Mouse (Mus musculus) embryonic facial prominence, embryonic 10.5 days (tissue): ENCODE results near the gene Gm13030. TPM values are rescaled to one million over a fixed set of nuclear protein-coding genes. Genes with fewer than 3 reads are reported as not detected.
"Not testable (repeated sequence)": the region's sequence is repeated elsewhere in the genome, so short reads cannot be mapped to it uniquely, and the experiment has no call there.

Experiments used
- DNase-seq: peaks from one replicate; pipeline ENCODE4 v3.0.0-alpha.2; 2017; ENCODE audit warnings: low spot score
- H3K27ac ChIP-seq: fragments of 300-500 bp; sonication (generic); replicated peaks from 2 replicates; pipeline ENCODE4 v1.5.1; 2016; ENCODE audit warnings: mild to moderate bottlenecking
- H3K27me3 ChIP-seq: fragments of 300-500 bp; sonication (generic); replicated peaks from 2 replicates; pipeline ENCODE4 v1.6.1; 2016; ENCODE audit warnings: low read depth, mild to moderate bottlenecking; ENCODE audit not compliant: poor library complexity, severe bottlenecking
- H3K36me3 ChIP-seq: fragments of 300-500 bp; sonication (generic); replicated peaks from 2 replicates; pipeline ENCODE4 v1.6.1; 2016; ENCODE audit warnings: mild to moderate bottlenecking, moderate library complexity
- H3K4me1 ChIP-seq: fragments of 300-500 bp; sonication (generic); 2 replicates; pipeline ENCODE4 v1.6.1; 2016
- H3K4me3 ChIP-seq: fragments of 300-500 bp; sonication (generic); 2 replicates; pipeline ENCODE4 v1.5.1; 2016; ENCODE audit warnings: mild to moderate bottlenecking, moderate library complexity
- H3K9me3 ChIP-seq: fragments of 300-500 bp; sonication (generic); 2 replicates; pipeline ENCODE4 v1.6.1; 2016; ENCODE audit warnings: mild to moderate bottlenecking
- whole genome bisulfite sequencing: fragments of 180-500 bp; shearing (Covaris S2); methylation state at CpG from one replicate; pipeline ENCODE4 v1.1.7; 2016; 5-methylcytosine and 5-hydroxymethylcytosine counted together
- polyA plus RNA-seq: library from polyadenylated mRNA; unstranded; fragments of >200 nt; fragmentation: Nextera tagmentation; extraction: Ambion mirVana; gene quantifications from 2 replicates; pipeline ENCODE4 v1.2.1, GENCODE M21; 2016

Gene Gm13030
- polyA plus RNA-seq, 1 experiment from 2014 or later, result not detected

DNA sequence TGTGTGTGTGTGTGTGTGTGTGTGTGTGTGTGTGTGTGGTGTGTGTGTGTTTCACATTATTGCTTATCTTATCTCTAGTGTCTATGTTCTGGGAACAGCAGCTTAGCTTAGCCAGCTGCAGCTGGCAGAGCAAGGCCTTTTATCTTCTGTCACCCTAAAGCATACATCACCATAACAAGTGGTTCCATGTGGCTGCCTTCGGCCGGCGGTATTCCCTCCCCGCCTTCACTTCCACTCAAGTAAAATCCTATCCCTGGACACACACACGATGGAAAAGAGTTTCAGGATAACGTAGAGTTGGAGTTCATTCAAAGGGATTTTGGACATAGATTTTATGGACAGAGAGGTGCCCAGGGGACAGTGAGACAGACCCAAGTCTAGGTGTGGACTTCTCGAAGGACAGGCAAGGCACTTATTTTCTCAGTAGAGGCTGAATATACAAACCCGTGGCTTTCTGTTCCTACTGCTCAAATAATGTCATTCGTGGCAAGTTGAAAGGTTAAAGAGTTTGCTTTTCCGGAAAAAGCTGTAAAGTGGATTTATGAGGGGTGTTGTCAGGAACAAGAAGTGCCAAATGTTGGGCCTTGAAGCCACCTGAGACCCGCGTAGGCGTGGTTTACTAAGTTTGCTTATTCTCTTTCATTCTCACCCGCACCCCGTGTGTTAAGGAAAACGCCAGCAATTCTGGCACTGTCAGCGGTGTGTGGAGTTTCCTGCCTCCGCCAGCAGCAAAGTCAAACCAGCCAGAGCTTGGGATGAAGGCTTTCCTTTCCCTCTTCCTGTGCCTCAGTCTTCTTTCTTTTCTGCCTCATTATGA lies 47.8 kb downstream of the Gm13030 start:
- WGBS, result 68% methylated on average over 18 of the region's 18 CpGs
- Histone ChIP-seq H3K4me3 (no peak overlapping the region), H3K36me3 (no peaks in the 10 kb centered on the region), H3K9me3 (0 out of 2 replicates have a peak, but pooled peaks cover 6% of the 10 kb centered on the region), H3K27me3 (no peaks in the 10 kb centered on the region), H3K27ac (no peak overlapping the region), H3K4me1 (peaks cover 4% of the 10 kb centered on the region; the same call in 1 of the 2 replicates)
- DNase-seq, result no peak

DNA sequence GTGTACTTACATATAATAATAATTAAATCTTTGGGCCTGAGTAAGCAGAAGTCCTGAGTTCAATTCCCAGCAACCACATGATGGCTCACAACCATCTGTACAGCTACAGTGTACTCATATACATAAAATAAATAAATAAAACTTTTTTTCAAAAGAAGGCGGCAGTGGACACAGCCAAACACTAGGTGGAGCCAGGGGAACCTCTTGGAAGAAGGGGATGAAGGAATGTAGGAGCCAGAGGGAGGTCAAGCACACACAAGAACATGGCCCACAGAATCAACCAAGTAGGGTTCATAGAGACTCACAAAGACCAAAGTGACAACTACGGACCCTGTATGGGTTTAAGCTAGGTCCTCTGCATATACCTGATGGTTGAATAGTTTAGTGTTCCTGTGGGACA lies 49.1 kb downstream of the Gm13030 start:
- 82% methylated on average over 2 of the region's 2 CpGs for whole genome bisulfite sequencing

GRCm38 (mm10) chr4:138824161-138824560 lies 49.6 kb downstream of the Gm13030 start:
- DNase-seq, H3K4me3 ChIP-seq, H3K27ac ChIP-seq, H3K9me3 ChIP-seq, H3K36me3 ChIP-seq, H3K4me1 ChIP-seq, H3K27me3 ChIP-seq: not testable (repeated sequence)
- 80% methylated on average over 2 of the region's 2 CpGs for WGBS

More for the DNA sequence above, 49.1 kb downstream of the Gm13030 start:
- Histone ChIP-seq H3K9me3 (0 out of 2 replicates have a peak, but pooled peaks cover 6% of the 10 kb centered on the region), H3K36me3 (no peaks in the 10 kb centered on the region), H3K27me3 (no peaks in the 10 kb centered on the region), H3K4me1 (peaks cover under 1% of the 10 kb centered on the region), H3K27ac (no peak overlapping the region), H3K4me3 (no peak overlapping the region)
- DNase-seq, result no peak

GRCm38 (mm10) chr4:138821036-138821435 lies 52.7 kb downstream of the Gm13030 start:
- Histone ChIP-seq H3K4me3 (no peak overlapping the region), H3K4me1 (peaks cover 10% of the 10 kb centered on the region), H3K9me3 (0 out of 2 replicates have a peak, but pooled peaks cover 6% of the 10 kb centered on the region), H3K27ac (no peak overlapping the region), H3K27me3 (peaks cover 4% of the 10 kb centered on the region; the same call in 1 of the 2 replicates), H3K36me3 (no peaks in the 10 kb centered on the region)
- WGBS, result 84% methylated on average over 2 of the region's 2 CpGs
- DNase-seq, result no peak

Other genes with a start within 250 kb of the Gm13030 start
- gene Vwa5b1, start 238.1 kb downstream of the Gm13030 start, polyA plus RNA-seq, result 0.10 and 0.14 TPM in 2 replicates
- 0.52 and 0.65 TPM in 2 replicates for gene Pla2g2c, start 149.2 kb downstream of the Gm13030 start, polyA plus RNA-seq
- 1.3 and 1.4 TPM in 2 replicates for gene Ubxn10, start 136.8 kb downstream of the Gm13030 start, polyA plus RNA-seq
- not detected in 2 replicates for gene Pla2g2f, start 116.3 kb downstream of the Gm13030 start, polyA plus RNA-seq
- 0.26 and 0.80 TPM in 2 replicates for gene Pla2g2d, start 98.2 kb downstream of the Gm13030 start, polyA plus RNA-seq
- gene Pla2g5, start 10.5 kb downstream of the Gm13030 start, polyA plus RNA-seq, result 0.34 and 0.60 TPM in 2 replicates
- not detected in 2 replicates for gene Pla2g2e, start 4.0 kb upstream of the Gm13030 start, polyA plus RNA-seq
- 3.8 and 4.9 TPM in 2 replicates for gene Otud3, start 40.0 kb upstream of the Gm13030 start, polyA plus RNA-seq
- gene Rnf186, start 93.1 kb upstream of the Gm13030 start, polyA plus RNA-seq, result not detected in 2 replicates
- gene Tmco4, start 98.9 kb upstream of the Gm13030 start, polyA plus RNA-seq, result 1.1 and 1.6 TPM in 2 replicates
- 0.23 and 0.26 TPM in 2 replicates for gene Htr6, start 201.6 kb upstream of the Gm13030 start, polyA plus RNA-seq
- gene Nbl1, start 219.0 kb upstream of the Gm13030 start, polyA plus RNA-seq, result 51.7 and 80.8 TPM in 2 replicates